In genomic region chr19:37696603-37697334, GRCm38 (mm10) we compare ENCODE assay signal across 8 mouse cellular contexts. TPM values are rescaled to one million over a fixed set of nuclear protein-coding genes. Genes with fewer than 3 reads are reported as not detected.
A peak's percentile ranks its signal among the peaks of the same experiment; 100 is the strongest.
DNase-seq lines count a peak whose midpoint lies in the region; ATAC-seq and TF ChIP-seq lines count a peak whose summit lies in the region.

No protein-coding gene starts in this region.

- peaks cover 51% of the 10 kb centered on the region for H3K4me1 ChIP-seq in E14TG2a.4 (replicated peaks; ENCODE audit: low read depth, low read length)
- H3K4me1 ChIP-seq in hindbrain, embryonic 12.5 days, result peaks cover 37% of the 10 kb centered on the region
- H3K4me1 ChIP-seq in liver, postnatal 0 days (ENCODE audit: insufficient read depth), result peaks cover 21% of the 10 kb centered on the region

- no peaks in the 10 kb centered on the region for H3K9me3 ChIP-seq in E14TG2a.4 (ENCODE audit: low read length)
- H3K9me3 ChIP-seq in hindbrain, embryonic 12.5 days (replicated peaks), result no peaks in the 10 kb centered on the region
- H3K9me3 ChIP-seq in liver, postnatal 0 days (ENCODE audit: low read length), result no peaks in the 10 kb centered on the region

- H3K36me3 ChIP-seq in E14TG2a.4 (ENCODE audit: insufficient read depth, low read length), result no peaks in the 10 kb centered on the region
- no peaks in the 10 kb centered on the region for H3K36me3 ChIP-seq in hindbrain, embryonic 12.5 days
- no peaks in the 10 kb centered on the region for H3K36me3 ChIP-seq in liver, postnatal 0 days (replicated peaks; ENCODE audit: insufficient read depth, low read length)

- H3K4me3 ChIP-seq in E14TG2a.4 (replicated peaks; ENCODE audit: low read length), result 0 out of 2 replicates have a peak overlapping the region, but pooled peaks have one; percentile 5
- H3K4me3 ChIP-seq in hindbrain, embryonic 12.5 days, result peak overlapping the region; percentile 28
- H3K4me3 ChIP-seq in liver, postnatal 0 days (ENCODE audit: low read depth, low read length), result peak overlapping the region; percentile 40

- peak; percentile 45 for DNase-seq in embryo, embryonic 10.5 days (ENCODE audit: low spot score)
- DNase-seq in embryo, embryonic 11 days, result no peak
- DNase-seq in liver, postnatal 0 days, result no peak
- DNase-seq in ovary, postnatal 36 days (ENCODE audit: low spot score), result no peak
- DNase-seq in layer of hippocampus, postnatal 36 days, result no peak

- peak overlapping the region; percentile 50 for H3K4me2 ChIP-seq in hindbrain, embryonic 12.5 days (replicated peaks)
- peak overlapping the region; percentile 66 for H3K4me2 ChIP-seq in liver, postnatal 0 days (ENCODE audit: low read depth, low read length)

- no peak overlapping the region for H3K9ac ChIP-seq in hindbrain, embryonic 12.5 days
- H3K9ac ChIP-seq in liver, postnatal 0 days (replicated peaks), result no peak overlapping the region

- TF ChIP-seq EP300 in liver, postnatal 0 days (IDR thresholded peaks at IDR 0.05; ENCODE audit: low read depth), result no peak

- no peak overlapping the region for H3K27ac ChIP-seq in hindbrain, embryonic 12.5 days
- H3K27ac ChIP-seq in liver, postnatal 0 days (ENCODE audit: low read depth), result no peak overlapping the region

- TF ChIP-seq CTCF in E14TG2a.4 (conservative IDR thresholded peaks at IDR 0.05; ENCODE audit: low read length), result no peak
- no peak for TF ChIP-seq CTCF in liver, postnatal 0 days (IDR thresholded peaks at IDR 0.05; ENCODE audit: low read depth)

- ATAC-seq in hindbrain, embryonic 12.5 days (ENCODE audit: low FRiP score), result no peak
- no peak for ATAC-seq in liver, postnatal 0 days
- no peak for ATAC-seq in cerebellum, adult (ENCODE audit: insufficient number of reproducible peaks, low FRiP score, low TSS enrichment)

- H3K27me3 ChIP-seq in E14TG2a.4 (ENCODE audit: insufficient read depth, low read length), result peaks cover 97% of the 10 kb centered on the region
- peaks cover 98% of the 10 kb centered on the region for H3K27me3 ChIP-seq in hindbrain, embryonic 12.5 days
- H3K27me3 ChIP-seq in liver, postnatal 0 days (ENCODE audit: insufficient read depth, low read length), result peaks cover 88% of the 10 kb centered on the region

- WGBS in hindbrain, embryonic 12.5 days, result 2% methylated on average over 22 of the region's 22 CpGs
- 9% methylated on average over 22 of the region's 22 CpGs for WGBS in liver, postnatal 0 days (ENCODE audit: insufficient replicate concordance)

RNA-seq across cellular contexts. Expression of gene Cyp26a1, which starts 0.8 kb away (rescaled TPM):
- 7.9 and 14.2 TPM in 2 replicates for polyA plus RNA-seq in hindbrain, embryonic 12.5 days (2016; fragmentation: Nextera tagmentation; extraction: Ambion mirVana)
- 0.21 and 0.25 TPM in 2 replicates for polyA plus RNA-seq in liver, postnatal 0 days (2015; fragmentation: Nextera tagmentation; extraction: Ambion mirVana)
- total RNA-seq in layer of hippocampus, postnatal 36 days (2021), result under 1 TPM; 0.58 to 0.75 TPM

RNA-seq across cellular contexts. Expression of gene Cyp26c1, which starts 11.4 kb away (rescaled TPM):
- 1.8 and 2.0 TPM in 2 replicates for polyA plus RNA-seq in hindbrain, embryonic 12.5 days (2016; fragmentation: Nextera tagmentation; extraction: Ambion mirVana)
- not detected in 2 replicates for polyA plus RNA-seq in liver, postnatal 0 days (2015; fragmentation: Nextera tagmentation; extraction: Ambion mirVana)
- under 1 TPM in 1 of 2 experiments, not detected in 1; 0.28 TPM for total RNA-seq in layer of hippocampus, postnatal 36 days (2021)
